Mouse (Mus musculus): ENCODE results near the gene Sacm1l.

GRCm38 (mm10) chr9:123525095-123525494 lies 4.5 kb upstream of the Sacm1l start:
- TF ChIP-seq EP300 (IDR thresholded peaks at IDR 0.05; ENCODE audit: low read depth in 1 of 2, low read length in 2 of 2) (no peak), NELFE (IDR thresholded peaks at IDR 0.05; ENCODE audit: low read depth, low read length) (no peak), MAZ (IDR thresholded peaks at IDR 0.05; ENCODE audit: low read depth, low read length) (no peak), GATA1 (IDR thresholded peaks at IDR 0.05; ENCODE audit: low read depth, low read length) (no peak)
